Mouse (Mus musculus) cortical plate, adult 2 months (tissue): Measurements from ENCODE around the gene Pbx2.

Source experiments
- CTCF ChIP-seq: fragments of 200-500 bp; IDR thresholded peaks from 2 replicates; pipeline ENCODE4 v1.5.1; 2011; ENCODE audit warnings: mild to moderate bottlenecking, control low read depth, low read length; ENCODE audit not compliant: insufficient read depth; ENCODE audit errors: extremely low read depth
- POLR2A ChIP-seq: fragments of 200-500 bp; IDR thresholded peaks from 2 replicates; pipeline ENCODE4 v1.6.1; 2011; ENCODE audit warnings: mild to moderate bottlenecking, low read length, control low read depth; ENCODE audit not compliant: insufficient read depth; ENCODE audit errors: extremely low read depth

DNA sequence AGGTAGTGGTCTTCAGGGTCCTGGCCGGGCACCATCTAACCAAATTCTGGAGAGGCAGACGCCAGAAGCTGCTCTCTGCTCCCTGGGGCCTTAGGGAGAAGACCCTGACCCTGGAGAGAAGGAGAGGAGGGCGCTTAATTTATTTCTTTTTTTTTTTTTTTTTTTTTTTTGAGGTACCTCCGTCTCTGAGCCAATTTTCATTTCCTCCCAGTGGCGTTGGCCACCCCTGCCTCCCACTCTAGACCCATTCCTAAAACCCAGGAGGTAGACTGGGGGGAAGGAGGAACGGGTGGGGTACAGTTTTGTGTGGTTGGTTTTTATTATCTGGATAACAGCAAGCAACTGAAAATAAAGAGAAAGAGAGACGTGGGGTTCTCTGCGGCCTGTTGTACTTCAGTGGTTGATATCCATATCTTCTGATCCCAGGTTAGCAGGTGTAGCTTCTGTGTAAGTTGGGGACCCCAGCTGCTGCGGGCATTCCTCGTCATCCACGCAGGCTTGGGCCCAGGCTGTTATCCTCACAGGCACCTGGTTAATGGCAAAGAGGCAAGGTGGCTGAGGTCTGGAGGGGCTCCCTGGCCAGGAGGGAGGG lies 22.1 kb downstream of the Pbx2 start:
- TF ChIP-seq CTCF (no peak), POLR2A (no peak)
